Mouse (Mus musculus): ENCODE data around the gene Ttc9b. TPM values are rescaled to one million over a fixed set of nuclear protein-coding genes. Genes with fewer than 3 reads are reported as not detected.

Gene Ttc9b
- total RNA-seq, 1 experiment = 0.54 TPM

DNA sequence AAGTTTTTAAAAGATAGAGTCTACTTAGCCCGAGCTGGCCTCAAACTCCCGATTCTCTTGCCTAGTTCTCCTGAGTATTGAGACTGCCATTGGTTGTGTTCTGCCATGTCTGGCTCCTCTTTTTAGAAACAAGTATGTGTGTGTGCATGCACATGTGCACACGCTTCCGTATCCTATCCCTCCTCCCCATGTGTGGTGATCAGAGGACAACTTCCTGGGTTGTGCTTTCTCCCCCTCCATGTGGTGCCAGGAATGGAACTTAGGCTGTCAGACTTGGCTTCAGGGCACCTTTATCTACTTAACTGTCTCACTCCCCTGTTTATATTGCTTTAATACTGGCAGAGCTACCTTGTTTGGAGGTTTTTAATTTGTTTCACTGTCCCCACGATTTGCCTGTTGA is 31.5 kb downstream of the Ttc9b start:
- H3K9ac ChIP-seq (ENCODE audit: insufficient read depth, low read depth, low read length, poor library complexity, severe bottlenecking) = no peak overlapping the region
- peaks cover 0 to 4% of the 10 kb centered on the region in 2 experiments; a peak in 1 of 4 replicates for H3K4me1 ChIP-seq (ENCODE audit: control insufficient read depth in 2 of 2, insufficient read depth in 2 of 2, low read length in 2 of 2, poor library complexity in 1 of 2)
- TF ChIP-seq ZNF384 (IDR thresholded peaks at IDR 0.05; ENCODE audit: low read depth, low read length) (no peak), HCFC1 (IDR thresholded peaks at IDR 0.05; ENCODE audit: borderline replicate concordance, insufficient read depth, low read length) (no peak), ZC3H11A (IDR thresholded peaks at IDR 0.05; ENCODE audit: borderline replicate concordance, low read depth, low read length) (no peak), CHD2 (IDR thresholded peaks at IDR 0.05; ENCODE audit: low read depth, low read length) (no peak), MAFK (IDR thresholded peaks at IDR 0.05; ENCODE audit: insufficient read depth, low read depth, low read length) (no peak)
- no peak overlapping the region for H3K27ac ChIP-seq (ENCODE audit: insufficient read depth, low read depth, low read length, poor library complexity, severe bottlenecking)
- H3K36me3 ChIP-seq (ENCODE audit: control insufficient read depth, insufficient read depth, low read length, poor library complexity, severe bottlenecking) = no peaks in the 10 kb centered on the region
- no peak overlapping the region for H3K4me3 ChIP-seq (ENCODE audit: insufficient read depth in 1 of 2, low read depth in 1 of 2, low read length in 2 of 2, poor library complexity in 1 of 2, severe bottlenecking in 1 of 2)
- in situ Hi-C loops (cut with MboI; ENCODE audit: low sequenced_read_pairs in 2 of 2, unreplicated experiment in 2 of 2) = loop anchor here in 1 of 2 experiments (25.0 kb wide), 1 partner anchor 398 kb away; no protein-coding TSS in a partner anchor
- no peaks in the 10 kb centered on the region for H3K9me3 ChIP-seq (ENCODE audit: control insufficient read depth, insufficient read depth, low read depth, low read length)
- DNase-seq (ENCODE audit: low read depth, low spot score) = no peak

DNA sequence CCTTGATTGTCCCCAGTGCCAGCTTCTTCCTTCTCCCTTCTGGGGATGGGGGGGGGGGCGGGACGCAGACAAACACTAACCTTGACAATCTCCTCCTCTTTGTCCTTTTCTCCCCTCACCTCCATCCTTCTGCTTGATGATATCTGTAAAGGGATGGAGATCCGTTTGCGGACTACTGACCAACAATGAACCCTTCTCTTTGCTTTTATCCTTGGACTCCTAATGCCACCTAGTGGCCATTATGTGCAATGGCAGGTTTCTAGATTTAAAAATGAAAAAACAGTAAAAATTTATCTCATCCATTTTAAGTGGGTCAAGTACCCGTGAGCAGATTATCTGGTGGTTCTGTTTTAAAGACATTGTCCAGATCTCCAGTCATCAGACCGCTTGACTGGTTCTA is 32.0 kb downstream of the Ttc9b start:
- no peaks in the 10 kb centered on the region for H3K36me3 ChIP-seq (ENCODE audit: control insufficient read depth, insufficient read depth, low read length, poor library complexity, severe bottlenecking)
- TF ChIP-seq HCFC1 (IDR thresholded peaks at IDR 0.05; ENCODE audit: borderline replicate concordance, insufficient read depth, low read length) = no peak
- TF ChIP-seq ZNF384 (IDR thresholded peaks at IDR 0.05; ENCODE audit: low read depth, low read length) = no peak
- TF ChIP-seq CHD2 (IDR thresholded peaks at IDR 0.05; ENCODE audit: low read depth, low read length) = no peak
- no peak for TF ChIP-seq ZC3H11A (IDR thresholded peaks at IDR 0.05; ENCODE audit: borderline replicate concordance, low read depth, low read length)
- TF ChIP-seq MAFK (IDR thresholded peaks at IDR 0.05; ENCODE audit: insufficient read depth, low read depth, low read length) = no peak
- H3K9me3 ChIP-seq (ENCODE audit: control insufficient read depth, insufficient read depth, low read depth, low read length) = no peaks in the 10 kb centered on the region
- no peak overlapping the region for H3K4me3 ChIP-seq (ENCODE audit: insufficient read depth in 1 of 2, low read depth in 1 of 2, low read length in 2 of 2, poor library complexity in 1 of 2, severe bottlenecking in 1 of 2)
- peaks cover 0 to 4% of the 10 kb centered on the region in 2 experiments; a peak in 1 of 4 replicates for H3K4me1 ChIP-seq (ENCODE audit: control insufficient read depth in 2 of 2, insufficient read depth in 2 of 2, low read length in 2 of 2, poor library complexity in 1 of 2)
- DNase-seq (ENCODE audit: low read depth, low spot score) = no peak
- no peak overlapping the region for H3K9ac ChIP-seq (ENCODE audit: insufficient read depth, low read depth, low read length, poor library complexity, severe bottlenecking)
- H3K27ac ChIP-seq (ENCODE audit: insufficient read depth, low read depth, low read length, poor library complexity, severe bottlenecking) = no peak overlapping the region
- in situ Hi-C loops (cut with MboI; ENCODE audit: low sequenced_read_pairs in 2 of 2, unreplicated experiment in 2 of 2) = loop anchor here in 1 of 2 experiments (25.0 kb wide), 1 partner anchor 398 kb away; no protein-coding TSS in a partner anchor

DNA sequence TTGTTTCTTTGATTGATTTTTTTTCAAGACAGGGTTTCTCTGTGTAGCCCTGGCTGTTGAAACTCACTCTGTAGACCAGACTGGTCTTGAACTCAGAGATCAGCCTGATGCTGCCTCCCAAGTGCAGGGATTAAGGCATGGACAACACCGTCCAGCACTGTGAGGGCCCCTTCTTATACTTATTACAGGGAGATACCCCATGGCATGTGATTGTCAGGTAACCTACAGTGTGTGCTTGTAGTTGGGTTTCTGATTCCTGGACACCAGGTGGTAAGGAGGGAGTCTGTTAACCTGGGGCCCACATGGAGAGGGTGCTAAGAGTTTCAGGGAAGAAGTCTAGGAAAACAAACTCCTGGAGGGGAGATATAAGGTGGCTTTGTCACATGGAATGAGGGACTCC is 33.3 kb downstream of the Ttc9b start:
- H3K36me3 ChIP-seq (ENCODE audit: control insufficient read depth, insufficient read depth, low read length, poor library complexity, severe bottlenecking) = no peaks in the 10 kb centered on the region

DNA sequence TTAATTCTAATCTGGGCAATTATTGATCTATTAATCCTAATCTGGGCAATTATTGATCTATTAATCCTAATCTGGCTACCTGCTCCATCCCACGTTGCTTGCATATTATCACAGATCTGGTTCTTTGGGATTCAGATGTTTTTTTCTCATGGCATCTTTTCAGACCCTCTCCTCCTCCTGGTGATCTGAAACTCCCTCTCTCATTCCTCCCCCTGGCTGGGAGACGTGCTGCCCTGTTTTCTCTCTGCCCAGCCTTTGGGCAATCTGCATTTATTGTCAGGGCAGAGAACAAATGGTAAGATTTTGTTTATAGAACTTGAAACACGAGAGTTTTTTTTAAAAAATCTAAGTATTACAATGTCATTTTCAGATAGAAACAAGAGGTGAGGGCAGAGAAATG is 34.1 kb downstream of the Ttc9b start:
- DNase-seq (ENCODE audit: low read depth, low spot score) = no peak
- Histone ChIP-seq H3K4me1 (ENCODE audit: control insufficient read depth in 2 of 2, insufficient read depth in 2 of 2, low read length in 2 of 2, poor library complexity in 1 of 2) (peaks cover 0 to 4% of the 10 kb centered on the region in 2 experiments; a peak in 2 of 4 replicates), H3K9ac (ENCODE audit: insufficient read depth, low read depth, low read length, poor library complexity, severe bottlenecking) (no peak overlapping the region; the same call in 1 of the 2 replicates), H3K36me3 (ENCODE audit: control insufficient read depth, insufficient read depth, low read length, poor library complexity, severe bottlenecking) (no peaks in the 10 kb centered on the region), H3K9me3 (ENCODE audit: control insufficient read depth, insufficient read depth, low read depth, low read length) (no peaks in the 10 kb centered on the region), H3K4me3 (ENCODE audit: insufficient read depth in 1 of 2, low read depth in 1 of 2, low read length in 2 of 2, poor library complexity in 1 of 2, severe bottlenecking in 1 of 2) (peak overlapping the region in 1 of 2 experiments; percentile 8; a peak in 1 of 4 replicates), H3K27ac (ENCODE audit: insufficient read depth, low read depth, low read length, poor library complexity, severe bottlenecking) (no peak overlapping the region)
- in situ Hi-C loops (cut with MboI; ENCODE audit: low sequenced_read_pairs in 2 of 2, unreplicated experiment in 2 of 2) = loop anchor here in 1 of 2 experiments (25.0 kb wide), 1 partner anchor 401 kb away; no protein-coding TSS in a partner anchor
- TF ChIP-seq HCFC1 (IDR thresholded peaks at IDR 0.05; ENCODE audit: borderline replicate concordance, insufficient read depth, low read length) (no peak), ZNF384 (IDR thresholded peaks at IDR 0.05; ENCODE audit: low read depth, low read length) (no peak), CHD2 (IDR thresholded peaks at IDR 0.05; ENCODE audit: low read depth, low read length) (no peak), ZC3H11A (IDR thresholded peaks at IDR 0.05; ENCODE audit: borderline replicate concordance, low read depth, low read length) (no peak), MAFK (IDR thresholded peaks at IDR 0.05; ENCODE audit: insufficient read depth, low read depth, low read length) (no peak)

More for the DNA sequence above, 33.3 kb downstream of the Ttc9b start:
- Histone ChIP-seq H3K9me3 (ENCODE audit: control insufficient read depth, insufficient read depth, low read depth, low read length) (no peaks in the 10 kb centered on the region), H3K27ac (ENCODE audit: insufficient read depth, low read depth, low read length, poor library complexity, severe bottlenecking) (no peak overlapping the region), H3K9ac (ENCODE audit: insufficient read depth, low read depth, low read length, poor library complexity, severe bottlenecking) (no peak overlapping the region), H3K4me1 (ENCODE audit: control insufficient read depth in 2 of 2, insufficient read depth in 2 of 2, low read length in 2 of 2, poor library complexity in 1 of 2) (peaks cover 0 to 4% of the 10 kb centered on the region in 2 experiments; a peak in 2 of 4 replicates), H3K4me3 (ENCODE audit: insufficient read depth in 1 of 2, low read depth in 1 of 2, low read length in 2 of 2, poor library complexity in 1 of 2, severe bottlenecking in 1 of 2) (no peak overlapping the region)
- in situ Hi-C loops (cut with MboI; ENCODE audit: low sequenced_read_pairs in 2 of 2, unreplicated experiment in 2 of 2) = loop anchor here in 1 of 2 experiments (25.0 kb wide), 1 partner anchor 400 kb away; no protein-coding TSS in a partner anchor
- no peak for DNase-seq (ENCODE audit: low read depth, low spot score)
- TF ChIP-seq CHD2 (IDR thresholded peaks at IDR 0.05; ENCODE audit: low read depth, low read length) = no peak
- no peak for TF ChIP-seq HCFC1 (IDR thresholded peaks at IDR 0.05; ENCODE audit: borderline replicate concordance, insufficient read depth, low read length)
- TF ChIP-seq ZNF384 (IDR thresholded peaks at IDR 0.05; ENCODE audit: low read depth, low read length) = no peak
- TF ChIP-seq ZC3H11A (IDR thresholded peaks at IDR 0.05; ENCODE audit: borderline replicate concordance, low read depth, low read length) = no peak
- TF ChIP-seq MAFK (IDR thresholded peaks at IDR 0.05; ENCODE audit: insufficient read depth, low read depth, low read length) = no peak

Measured in ES-E14 (cell line).